Mouse (Mus musculus) olfactory bulb, adult 2 months (tissue): ENCODE results near the gene G6pdx. TPM values are rescaled to one million over a fixed set of nuclear protein-coding genes. Genes with fewer than 3 reads are reported as not detected.

Experiments
- H3K27ac ChIP-seq: fragments of 200-500 bp; 2 replicates; pipeline ENCODE4 v1.5.1; 2012; ENCODE audit warnings: low read depth, low read length; ENCODE audit not compliant: insufficient read depth
- H3K4me1 ChIP-seq: fragments of 200-500 bp; 2 replicates; pipeline ENCODE4 v1.6.1; 2012; ENCODE audit warnings: low read length; ENCODE audit not compliant: control insufficient read depth, insufficient read depth
- H3K4me3 ChIP-seq: fragments of 200-500 bp; 2 replicates; pipeline ENCODE4 v1.5.1; 2012; ENCODE audit warnings: mild to moderate bottlenecking, low read depth, low read length, moderate library complexity; ENCODE audit not compliant: insufficient read depth
- CTCF ChIP-seq: fragments of 200-500 bp; IDR thresholded peaks from 2 replicates; pipeline ENCODE4 v1.5.1; 2012; ENCODE audit warnings: low read depth, mild to moderate bottlenecking, low read length, moderate library complexity; ENCODE audit not compliant: insufficient read depth
- POLR2A ChIP-seq: fragments of 200-500 bp; IDR thresholded peaks from 2 replicates; pipeline ENCODE4 v1.6.1; 2012; ENCODE audit warnings: mild to moderate bottlenecking, low read depth, low read length, moderate library complexity; ENCODE audit not compliant: insufficient read depth
- WGBS: fragments of 180-500 bp; shearing (Covaris S2); methylation state at CpG from one replicate; pipeline ENCODE4 v1.1.7; 2018; 5-methylcytosine and 5-hydroxymethylcytosine counted together
- polyA plus RNA-seq: library from polyadenylated mRNA; stranded (reverse); fragments of >200 nt; gene quantifications from 2 replicates; pipeline ENCODE4 v1.2.4, GENCODE M21; 2012; ENCODE audit warnings: low replicate concordance; ENCODE audit not compliant: missing spikeins, insufficient read depth, insufficient read length

Gene G6pdx
- polyA plus RNA-seq = not detected in 2 replicates

DNA sequence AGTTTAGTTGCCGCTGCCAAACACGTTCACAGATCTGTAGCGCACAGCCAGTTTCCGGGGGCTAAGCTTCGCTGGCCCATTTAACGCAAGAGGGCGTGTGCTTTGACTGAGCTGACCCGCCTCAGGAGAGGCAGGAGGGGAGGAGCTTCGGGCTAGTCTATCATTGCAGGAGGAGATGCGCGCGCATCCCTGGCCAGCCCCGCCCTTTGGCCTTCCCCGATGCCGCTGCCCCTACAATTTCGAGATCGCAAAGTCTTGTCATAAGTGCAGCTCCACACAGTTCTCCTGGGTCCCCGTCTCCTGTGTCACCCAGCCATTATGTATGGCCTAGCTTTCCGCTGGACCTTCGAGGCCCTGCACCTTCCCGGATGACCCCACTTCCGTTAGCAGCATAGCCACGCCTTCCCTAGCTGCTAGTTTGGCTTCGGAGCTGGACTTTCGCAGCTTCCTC lies at the start of gene G6pdx:
G6pdx (minus strand) TSS at position 369 of the 451 bp plus-strand sequence.
- Histone ChIP-seq H3K4me1 (0 out of 2 replicates have a peak, but pooled peaks cover 4% of the 10 kb centered on the region), H3K27ac (peak within 1 kb of the TSS; percentile 96), H3K4me3 (peak within 1 kb of the TSS; percentile 87)
- TF ChIP-seq POLR2A (0 out of 2 replicates have a peak, but pooled peaks have one; percentile 29), CTCF (no peak)
- 11% methylated on average over 25 of the region's 25 CpGs for WGBS

DNA sequence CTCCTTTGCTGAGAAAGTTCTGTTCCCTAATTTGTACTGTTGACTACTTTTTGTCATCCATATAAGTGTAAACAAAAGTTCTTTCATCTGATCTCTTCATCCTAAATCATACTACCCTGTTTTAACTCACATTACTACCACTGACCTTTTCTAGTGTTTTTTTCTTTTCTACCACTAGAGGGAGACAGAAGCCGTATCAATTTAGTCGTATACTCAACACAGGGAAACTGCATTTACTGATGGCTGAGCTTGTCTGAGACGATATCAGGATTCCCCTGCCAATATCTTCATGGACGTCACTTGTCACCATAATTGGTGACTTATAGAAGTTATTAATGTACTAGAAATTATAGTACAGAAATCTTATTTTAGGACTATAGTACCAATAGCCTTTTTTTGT lies 23.8 kb upstream of the G6pdx start:
- TF ChIP-seq POLR2A (no peak), CTCF (no peak)
- WGBS = 8% methylated on average over 4 of the region's 4 CpGs
- Histone ChIP-seq H3K4me1 (no peaks in the 10 kb centered on the region), H3K4me3 (no peak overlapping the region), H3K27ac (no peak overlapping the region)

DNA sequence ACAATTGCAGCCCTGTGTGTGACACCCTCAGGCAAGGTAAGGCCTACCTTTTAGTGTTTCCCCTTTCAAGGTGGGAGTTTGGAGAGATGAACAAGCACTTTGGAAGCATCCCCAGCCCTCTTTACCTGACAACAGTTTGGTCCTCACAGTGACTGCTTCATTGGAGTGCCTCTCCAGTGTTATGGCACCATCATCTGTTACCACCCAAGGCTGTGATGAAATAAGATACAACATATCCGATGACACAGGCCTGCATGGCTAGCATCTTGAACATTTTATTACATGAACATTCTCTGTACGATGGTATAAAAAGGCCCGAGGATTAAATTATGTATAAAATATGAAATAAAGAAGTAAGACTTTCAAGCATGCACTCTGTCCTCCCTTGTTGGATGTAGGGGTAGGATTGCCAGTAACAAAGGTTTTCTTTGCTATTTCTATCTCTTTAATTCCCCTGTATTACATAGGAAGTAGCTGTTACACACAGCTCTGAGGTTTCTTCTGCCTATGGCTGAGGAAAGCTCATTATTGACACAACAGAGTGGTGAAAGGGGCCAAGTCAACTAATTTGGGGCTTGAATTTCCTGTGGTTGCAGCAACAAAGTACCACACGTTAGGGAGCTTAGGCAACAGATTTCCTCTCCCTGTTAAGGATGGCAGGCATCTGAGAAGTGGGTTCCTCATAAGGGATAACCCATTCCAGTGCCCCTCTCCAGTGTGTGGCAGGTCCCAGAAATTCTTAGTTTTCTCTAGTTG lies 22.3 kb upstream of the G6pdx start:
- no peak overlapping the region for H3K27ac ChIP-seq
- TF ChIP-seq CTCF (no peak), POLR2A (no peak)
- H3K4me1 ChIP-seq = no peaks in the 10 kb centered on the region
- no peak overlapping the region for H3K4me3 ChIP-seq
- 80% methylated on average over 4 of the region's 4 CpGs for WGBS

DNA sequence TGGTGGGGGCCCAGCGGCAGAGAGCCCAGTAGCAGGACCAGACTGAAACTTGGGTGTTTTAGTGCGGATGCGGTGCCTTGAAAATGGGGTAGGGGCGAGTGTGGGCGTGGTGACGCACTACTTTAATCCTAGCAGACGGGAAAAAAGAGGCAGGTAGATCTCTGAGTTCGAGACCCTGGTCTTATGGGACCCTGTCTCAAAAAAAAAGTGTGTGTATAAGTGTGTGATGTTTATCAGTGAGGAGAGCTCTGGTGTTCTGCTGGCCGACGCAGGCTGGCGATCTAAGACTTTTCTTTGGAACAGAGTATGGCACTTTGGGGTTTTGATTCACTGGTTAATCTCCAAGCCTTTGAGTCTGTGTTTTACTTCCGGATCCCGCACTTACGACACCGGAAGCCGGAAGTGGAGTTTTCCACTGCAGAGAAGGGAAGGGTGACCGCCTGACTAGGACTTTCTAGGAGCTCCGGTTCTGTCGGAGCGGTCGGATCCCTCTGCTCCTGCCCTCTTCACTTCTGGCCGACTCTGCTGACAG lies 362 bp upstream of the G6pdx start:
- Histone ChIP-seq H3K27ac (peak overlapping the region; percentile 96), H3K4me3 (peak overlapping the region; percentile 87), H3K4me1 (0 out of 2 replicates have a peak, but pooled peaks cover 4% of the 10 kb centered on the region)
- TF ChIP-seq CTCF = no peak
- TF ChIP-seq POLR2A = no peak
- 16% methylated on average over 22 of the region's 22 CpGs for WGBS

DNA sequence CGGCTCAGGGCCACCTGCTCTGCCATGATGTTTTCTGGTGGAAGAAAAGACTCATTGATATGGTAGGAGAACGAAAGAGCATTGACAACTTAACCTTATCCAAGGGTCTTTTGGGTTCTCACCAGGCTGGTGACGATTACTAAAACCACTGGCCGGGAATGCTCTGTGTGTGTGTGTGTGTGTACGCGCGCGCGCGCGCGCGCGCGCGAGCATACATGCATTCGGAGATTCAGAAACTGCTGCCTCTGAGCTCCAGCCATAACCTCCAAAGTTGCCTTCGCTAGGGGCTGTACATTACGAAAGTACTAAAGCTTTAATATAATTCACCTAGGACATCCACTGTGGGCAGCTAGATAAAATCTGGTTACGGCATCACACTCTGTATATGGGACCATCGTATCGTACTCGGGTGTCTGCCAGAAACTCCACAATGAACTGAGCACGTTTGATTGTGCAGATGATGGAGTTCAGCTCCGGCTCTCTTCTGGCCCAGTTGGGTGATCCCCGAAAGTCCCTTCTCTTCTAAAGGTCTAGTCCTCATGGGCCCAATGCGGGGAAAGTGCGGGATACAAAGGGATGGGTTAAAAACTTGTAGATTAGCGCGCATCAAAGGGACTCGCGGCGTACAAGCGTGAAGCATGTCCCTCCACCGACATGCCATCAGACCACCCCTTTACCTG lies 708 bp downstream of the G6pdx start:
- TF ChIP-seq CTCF (no peak), POLR2A (no peak)
- no peak overlapping the region for H3K27ac ChIP-seq
- peak overlapping the region; percentile 87 for H3K4me3 ChIP-seq
- H3K4me1 ChIP-seq = 0 out of 2 replicates have a peak, but pooled peaks cover 4% of the 10 kb centered on the region
- 25% methylated on average over 35 of the region's 35 CpGs for WGBS

DNA sequence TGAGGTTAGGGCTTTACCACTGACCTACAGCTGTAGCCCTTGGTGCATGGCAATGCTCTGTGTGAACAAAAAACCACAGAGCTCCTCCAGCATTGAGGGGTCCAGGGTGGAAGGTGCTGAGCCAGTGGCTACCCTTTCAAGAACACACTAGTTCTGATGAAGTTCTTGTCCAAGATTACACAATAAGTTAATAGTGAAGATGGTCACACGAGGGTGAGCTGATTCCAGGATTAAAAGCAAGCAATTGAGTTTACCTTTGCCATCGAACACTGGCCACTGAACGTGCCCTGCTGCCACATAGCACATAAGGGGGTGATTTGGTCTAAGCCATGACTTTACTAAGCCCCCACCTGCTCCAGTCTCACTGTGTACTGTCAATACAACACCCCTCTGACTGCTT lies 1.9 kb downstream of the G6pdx start:
- 82% methylated on average over 3 of the region's 3 CpGs for WGBS
- TF ChIP-seq POLR2A (no peak), CTCF (no peak)
- Histone ChIP-seq H3K27ac (no peak overlapping the region), H3K4me1 (0 out of 2 replicates have a peak, but pooled peaks cover 4% of the 10 kb centered on the region), H3K4me3 (no peak overlapping the region)

DNA sequence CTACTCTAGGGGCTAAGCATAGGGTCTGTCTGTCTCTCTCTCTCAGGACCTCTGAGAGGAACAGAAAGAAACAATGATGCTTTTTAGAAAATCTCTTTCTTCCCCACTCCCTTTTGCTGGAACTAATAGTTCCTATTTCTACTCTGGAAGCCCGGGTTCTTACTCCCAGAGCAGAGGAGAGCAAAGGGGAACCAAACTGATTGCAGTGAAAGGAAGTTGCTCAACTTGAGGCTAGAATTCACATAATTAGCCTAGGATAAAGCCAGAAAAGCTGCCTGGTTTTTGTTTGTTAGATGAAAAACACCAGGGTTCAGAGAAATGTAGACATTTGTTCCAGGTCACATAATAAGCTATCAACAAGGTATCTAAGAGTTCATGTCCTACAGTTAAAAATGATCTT lies 2.7 kb downstream of the G6pdx start:
- 82% methylated on average over 1 of the region's 1 CpGs for WGBS
- no peak overlapping the region for H3K27ac ChIP-seq
- H3K4me1 ChIP-seq = 0 out of 2 replicates have a peak, but pooled peaks cover 4% of the 10 kb centered on the region
- TF ChIP-seq CTCF (no peak), POLR2A (no peak)
- H3K4me3 ChIP-seq = no peak overlapping the region

DNA sequence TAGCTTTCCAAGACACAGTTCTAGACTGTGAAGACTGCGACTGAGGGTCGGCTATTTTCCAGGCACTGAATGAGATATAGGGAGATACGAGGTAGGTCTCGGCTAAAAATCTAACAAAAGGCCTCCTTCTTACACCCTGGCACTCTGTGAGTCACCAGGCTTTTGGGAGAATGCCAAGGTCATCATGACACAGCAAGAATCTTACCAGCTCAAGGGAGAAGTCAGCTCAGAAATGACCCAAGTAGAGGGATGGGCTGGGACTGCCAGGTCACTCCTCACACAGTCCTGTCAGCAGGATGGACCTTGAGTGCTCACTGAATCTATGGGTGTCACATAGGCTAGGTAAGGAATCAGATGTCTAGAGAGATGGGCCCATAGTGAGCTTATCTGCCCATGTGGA lies 3.8 kb downstream of the G6pdx start:
- no peak for TF ChIP-seq CTCF
- TF ChIP-seq POLR2A = no peak
- Histone ChIP-seq H3K27ac (0 out of 2 replicates have a peak overlapping the region, but pooled peaks have one; percentile 29), H3K4me1 (0 out of 2 replicates have a peak, but pooled peaks cover 4% of the 10 kb centered on the region), H3K4me3 (no peak overlapping the region)
- 57% methylated on average over 4 of the region's 4 CpGs for WGBS
